Mouse (Mus musculus): ENCODE results near the gene Apba1.
A peak's percentile ranks its signal among the peaks of the same experiment; 100 is the strongest.

The Apba1 gene

GRCm38 (mm10) chr19:23874502-23874901, 115.8 kb downstream of the Apba1 start:
- no peak for DNase-seq (ENCODE audit: low spot score in 2 of 2)

GRCm38 (mm10) chr19:23875819-23876218, 117.1 kb downstream of the Apba1 start:
- DNase-seq (ENCODE audit: low spot score in 2 of 2): no peak

- DNase-seq (ENCODE audit: low spot score in 2 of 2): peak; percentile 61 to 64
Measured at GRCm38 (mm10) chr19:23879862-23880261, 121.2 kb downstream of the Apba1 start.

- no peak for DNase-seq (ENCODE audit: low spot score in 2 of 2)
Measured at GRCm38 (mm10) chr19:23886169-23886568, 127.5 kb downstream of the Apba1 start.

GRCm38 (mm10) chr19:23891421-23891820, 132.7 kb downstream of the Apba1 start:
- DNase-seq (ENCODE audit: low spot score in 2 of 2): no peak

- DNase-seq (ENCODE audit: low spot score in 2 of 2): no peak
Measured at GRCm38 (mm10) chr19:23892633-23893032, 133.9 kb downstream of the Apba1 start.

- peak; percentile 12 to 27 for DNase-seq (ENCODE audit: low spot score in 2 of 2)
Measured at GRCm38 (mm10) chr19:23893093-23893889, 134.6 kb downstream of the Apba1 start.

GRCm38 (mm10) chr19:23893946-23894345, 135.3 kb downstream of the Apba1 start:
- no peak for DNase-seq (ENCODE audit: low spot score in 2 of 2)

- no peak for DNase-seq (ENCODE audit: low spot score in 2 of 2)
Measured at GRCm38 (mm10) chr19:23894822-23895221, 136.1 kb downstream of the Apba1 start.

- peak; percentile 9 to 24 for DNase-seq (ENCODE audit: low spot score in 2 of 2)
Measured at GRCm38 (mm10) chr19:23896915-23897314, 138.2 kb downstream of the Apba1 start.

- DNase-seq (ENCODE audit: low spot score in 2 of 2): no peak
Measured at GRCm38 (mm10) chr19:23898501-23898900, 139.8 kb downstream of the Apba1 start.

- DNase-seq (ENCODE audit: low spot score in 2 of 2): peak in 1 of 2 experiments; percentile 29
Measured at GRCm38 (mm10) chr19:23901177-23901576, 142.5 kb downstream of the Apba1 start.

GRCm38 (mm10) chr19:23901768-23902167, 143.1 kb downstream of the Apba1 start:
- no peak for DNase-seq (ENCODE audit: low spot score in 2 of 2)

- DNase-seq (ENCODE audit: low spot score in 2 of 2): no peak
Measured at GRCm38 (mm10) chr19:23903066-23903465, 144.4 kb downstream of the Apba1 start.

- DNase-seq (ENCODE audit: low spot score in 2 of 2): no peak
Measured at GRCm38 (mm10) chr19:23904922-23905321, 146.2 kb downstream of the Apba1 start.

- no peak for DNase-seq (ENCODE audit: low spot score in 2 of 2)
Measured at GRCm38 (mm10) chr19:23905772-23906171, 147.1 kb downstream of the Apba1 start.

GRCm38 (mm10) chr19:23910345-23910744, 151.7 kb downstream of the Apba1 start:
- no peak for DNase-seq (ENCODE audit: low spot score in 2 of 2)

GRCm38 (mm10) chr19:23919384-23920219, 160.9 kb downstream of the Apba1 start:
- no peak for DNase-seq (ENCODE audit: low spot score in 2 of 2)

GRCm38 (mm10) chr19:23920220-23920544, 161.5 kb downstream of the Apba1 start:
- no peak for DNase-seq (ENCODE audit: low spot score in 2 of 2)

- no peak for DNase-seq (ENCODE audit: low spot score in 2 of 2)
Measured at GRCm38 (mm10) chr19:23922601-23923000, 163.9 kb downstream of the Apba1 start.

GRCm38 (mm10) chr19:23924057-23924456, 165.4 kb downstream of the Apba1 start:
- no peak for DNase-seq (ENCODE audit: low spot score in 2 of 2)

- no peak for DNase-seq (ENCODE audit: low spot score in 2 of 2)
Measured at GRCm38 (mm10) chr19:23924791-23925190, 166.1 kb downstream of the Apba1 start.

- DNase-seq (ENCODE audit: low spot score in 2 of 2): no peak
Measured at GRCm38 (mm10) chr19:23925541-23925940, 166.9 kb downstream of the Apba1 start.
